Mouse (Mus musculus): ENCODE measurements around the gene Prrt2. TPM values are rescaled to one million over a fixed set of nuclear protein-coding genes. Genes with fewer than 3 reads are reported as not detected.

The Prrt2 gene
- polyA plus RNA-seq, 1 experiment from 2014 or later = 5.4 TPM

DNA sequence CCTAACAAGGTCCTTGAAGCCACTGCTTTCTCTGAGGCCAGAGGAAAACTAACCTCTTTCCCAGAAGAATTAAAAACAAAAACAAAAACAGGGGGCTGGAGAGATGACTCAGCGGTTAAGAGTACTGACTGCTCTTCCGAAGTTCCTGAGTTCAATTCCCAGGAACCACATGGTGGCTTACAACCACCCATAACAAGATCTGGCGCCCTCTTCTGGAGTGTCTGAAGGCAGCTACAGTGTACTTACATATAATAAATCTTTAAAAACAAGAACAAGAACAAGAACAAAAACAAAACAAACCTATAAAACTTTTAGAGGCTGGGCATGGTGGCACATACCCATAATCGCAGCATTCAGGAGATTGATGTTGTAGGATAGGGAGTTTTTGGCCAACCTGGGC, 24.6 kb downstream of the Prrt2 start:
- H3K27ac ChIP-seq (ENCODE audit: low read depth, low read length) = no peak overlapping the region
- H3K36me3 ChIP-seq (ENCODE audit: control insufficient read depth, insufficient read depth, low read length) = no peaks in the 10 kb centered on the region
- no peaks in the 10 kb centered on the region; the same call in 1 of the 2 replicates for H3K27me3 ChIP-seq (replicated peaks; ENCODE audit: control insufficient read depth, insufficient read depth, low read length)
- WGBS = 71% methylated on average over 4 of the region's 4 CpGs
- no peaks in the 10 kb centered on the region for H3K9me3 ChIP-seq (ENCODE audit: control insufficient read depth, low read length)
- no peak overlapping the region for H3K9ac ChIP-seq (ENCODE audit: low read depth, low read length)
- ATAC-seq (replicated peaks; ENCODE audit: low FRiP score) (no peak), DNase-seq (ENCODE audit: low spot score) (no peak)
- no peaks in the 10 kb centered on the region for H3K4me1 ChIP-seq (replicated peaks; ENCODE audit: control insufficient read depth, insufficient read depth, low read length)
- H3K4me2 ChIP-seq = no peak overlapping the region
- H3K4me3 ChIP-seq (ENCODE audit: low read depth, low read length) = no peak overlapping the region

DNA sequence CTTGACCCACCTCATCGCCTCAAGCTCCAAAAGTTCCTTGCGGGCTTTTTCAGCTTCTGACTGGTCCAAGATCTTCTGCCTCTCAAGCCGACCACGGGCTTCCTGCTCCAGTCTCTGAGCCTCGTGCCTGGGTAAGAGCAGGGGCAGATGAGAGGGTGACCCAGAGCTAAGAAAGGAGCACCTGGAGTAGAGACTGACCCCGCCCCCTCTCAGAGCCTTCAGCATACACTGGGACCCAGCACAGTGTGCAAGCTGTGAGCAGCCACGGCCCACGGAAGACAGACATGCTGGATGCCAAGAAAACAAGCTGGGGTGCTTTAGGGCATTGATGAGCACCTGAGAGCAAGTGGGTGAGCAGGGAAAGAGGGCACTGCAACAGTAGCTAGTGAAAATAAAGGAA, 32.2 kb downstream of the Prrt2 start:
- ATAC-seq (replicated peaks; ENCODE audit: low FRiP score) = no peak

DNA sequence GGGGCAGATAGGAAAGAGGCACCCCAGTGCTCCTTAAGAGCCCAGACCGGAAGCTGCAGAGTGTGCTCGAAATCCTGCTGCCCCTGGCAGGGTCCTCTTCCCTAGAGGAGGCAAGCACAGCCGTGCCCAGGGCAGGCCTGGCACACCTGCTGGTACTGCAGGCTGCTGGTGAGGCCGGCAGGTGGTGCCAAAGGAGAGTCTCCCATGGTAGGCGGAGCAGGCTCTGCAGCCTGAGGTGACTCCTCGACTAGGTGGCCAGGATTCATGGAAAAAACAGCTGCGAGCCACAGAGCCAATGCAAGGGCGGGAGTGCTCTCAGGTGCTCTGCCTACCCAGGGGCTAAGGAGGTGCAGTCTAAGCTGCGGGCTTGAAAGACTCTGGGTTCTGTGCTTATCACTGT, 34.7 kb downstream of the Prrt2 start:
- Histone ChIP-seq H3K36me3 (ENCODE audit: control insufficient read depth, insufficient read depth, low read length) (no peaks in the 10 kb centered on the region), H3K9me3 (ENCODE audit: control insufficient read depth, low read length) (no peaks in the 10 kb centered on the region), H3K4me1 (replicated peaks; ENCODE audit: control insufficient read depth, insufficient read depth, low read length) (no peaks in the 10 kb centered on the region), H3K27me3 (replicated peaks; ENCODE audit: control insufficient read depth, insufficient read depth, low read length) (no peaks in the 10 kb centered on the region), H3K27ac (ENCODE audit: low read depth, low read length) (no peak overlapping the region), H3K4me2 (no peak overlapping the region), H3K9ac (ENCODE audit: low read depth, low read length) (no peak overlapping the region), H3K4me3 (ENCODE audit: low read depth, low read length) (no peak overlapping the region)
- ATAC-seq (replicated peaks; ENCODE audit: low FRiP score) (no peak), DNase-seq (ENCODE audit: low spot score) (no peak)
- 50% methylated on average over 9 of the region's 9 CpGs for WGBS

More for the DNA sequence above, 32.2 kb downstream of the Prrt2 start:
- Histone ChIP-seq H3K36me3 (ENCODE audit: control insufficient read depth, insufficient read depth, low read length) (no peaks in the 10 kb centered on the region), H3K4me1 (replicated peaks; ENCODE audit: control insufficient read depth, insufficient read depth, low read length) (no peaks in the 10 kb centered on the region), H3K4me2 (no peak overlapping the region), H3K9me3 (ENCODE audit: control insufficient read depth, low read length) (no peaks in the 10 kb centered on the region), H3K4me3 (ENCODE audit: low read depth, low read length) (no peak overlapping the region), H3K9ac (ENCODE audit: low read depth, low read length) (no peak overlapping the region), H3K27ac (ENCODE audit: low read depth, low read length) (no peak overlapping the region), H3K27me3 (replicated peaks; ENCODE audit: control insufficient read depth, insufficient read depth, low read length) (no peaks in the 10 kb centered on the region; the same call in 1 of the 2 replicates)
- no peak for DNase-seq (ENCODE audit: low spot score)
- 73% methylated on average over 8 of the region's 8 CpGs for WGBS

GRCm38 (mm10) chr7:126984667-126985444, 36.2 kb downstream of the Prrt2 start:
- Histone ChIP-seq H3K27ac (ENCODE audit: low read depth, low read length) (no peak overlapping the region), H3K4me1 (replicated peaks; ENCODE audit: control insufficient read depth, insufficient read depth, low read length) (no peaks in the 10 kb centered on the region), H3K9me3 (ENCODE audit: control insufficient read depth, low read length) (no peaks in the 10 kb centered on the region), H3K27me3 (replicated peaks; ENCODE audit: control insufficient read depth, insufficient read depth, low read length) (no peaks in the 10 kb centered on the region), H3K4me2 (no peak overlapping the region), H3K4me3 (ENCODE audit: low read depth, low read length) (no peak overlapping the region), H3K9ac (ENCODE audit: low read depth, low read length) (no peak overlapping the region), H3K36me3 (ENCODE audit: control insufficient read depth, insufficient read depth, low read length) (peaks cover 3% of the 10 kb centered on the region)
- ATAC-seq (replicated peaks; ENCODE audit: low FRiP score) (no peak), DNase-seq (ENCODE audit: low spot score) (no peak)
- WGBS = 55% methylated on average over 10 of the region's 10 CpGs

- H3K27ac ChIP-seq (ENCODE audit: low read depth, low read length) = no peak overlapping the region
- H3K9ac ChIP-seq (ENCODE audit: low read depth, low read length) = no peak overlapping the region
- DNase-seq (ENCODE audit: low spot score) (no peak), ATAC-seq (replicated peaks; ENCODE audit: low FRiP score) (no peak)
- no peaks in the 10 kb centered on the region for H3K27me3 ChIP-seq (replicated peaks; ENCODE audit: control insufficient read depth, insufficient read depth, low read length)
- H3K36me3 ChIP-seq (ENCODE audit: control insufficient read depth, insufficient read depth, low read length) = peaks cover 17% of the 10 kb centered on the region
- H3K4me1 ChIP-seq (replicated peaks; ENCODE audit: control insufficient read depth, insufficient read depth, low read length) = 0 out of 2 replicates have a peak, but pooled peaks cover 2% of the 10 kb centered on the region
- no peaks in the 10 kb centered on the region for H3K9me3 ChIP-seq (ENCODE audit: control insufficient read depth, low read length)
- no peak overlapping the region for H3K4me3 ChIP-seq (ENCODE audit: low read depth, low read length)
- no peak overlapping the region for H3K4me2 ChIP-seq
- WGBS = 82% methylated on average over 7 of the region's 7 CpGs
These were observed 37.9 kb downstream of the Prrt2 start for GRCm38 (mm10) chr7:126983113-126983512.

- Histone ChIP-seq H3K4me3 (ENCODE audit: low read depth, low read length) (no peak overlapping the region), H3K36me3 (ENCODE audit: control insufficient read depth, insufficient read depth, low read length) (peaks cover 20% of the 10 kb centered on the region), H3K4me2 (no peak overlapping the region), H3K27me3 (replicated peaks; ENCODE audit: control insufficient read depth, insufficient read depth, low read length) (no peaks in the 10 kb centered on the region), H3K27ac (ENCODE audit: low read depth, low read length) (no peak overlapping the region), H3K4me1 (replicated peaks; ENCODE audit: control insufficient read depth, insufficient read depth, low read length) (peaks cover 11% of the 10 kb centered on the region; the same call in 1 of the 2 replicates), H3K9ac (ENCODE audit: low read depth, low read length) (no peak overlapping the region), H3K9me3 (ENCODE audit: control insufficient read depth, low read length) (no peaks in the 10 kb centered on the region)
- DNase-seq (ENCODE audit: low spot score) (no peak), ATAC-seq (replicated peaks; ENCODE audit: low FRiP score) (no peak)
- 57% methylated on average over 4 of the region's 4 CpGs for WGBS
These were observed 39.0 kb downstream of the Prrt2 start for GRCm38 (mm10) chr7:126982054-126982453.

GRCm38 (mm10) chr7:126981601-126982000, 39.4 kb downstream of the Prrt2 start:
- H3K27me3 ChIP-seq (replicated peaks; ENCODE audit: control insufficient read depth, insufficient read depth, low read length) = no peaks in the 10 kb centered on the region
- no peak overlapping the region for H3K4me3 ChIP-seq (ENCODE audit: low read depth, low read length)
- 78% methylated on average over 2 of the region's 2 CpGs for WGBS
- no peak overlapping the region for H3K4me2 ChIP-seq
- DNase-seq (ENCODE audit: low spot score) = no peak
- peaks cover 13% of the 10 kb centered on the region; the same call in 1 of the 2 replicates for H3K4me1 ChIP-seq (replicated peaks; ENCODE audit: control insufficient read depth, insufficient read depth, low read length)
- no peak overlapping the region for H3K9ac ChIP-seq (ENCODE audit: low read depth, low read length)
- peaks cover 20% of the 10 kb centered on the region for H3K36me3 ChIP-seq (ENCODE audit: control insufficient read depth, insufficient read depth, low read length)
- H3K27ac ChIP-seq (ENCODE audit: low read depth, low read length) = no peak overlapping the region
- ATAC-seq (replicated peaks; ENCODE audit: low FRiP score) = no peak
- H3K9me3 ChIP-seq (ENCODE audit: control insufficient read depth, low read length) = no peaks in the 10 kb centered on the region

DNA sequence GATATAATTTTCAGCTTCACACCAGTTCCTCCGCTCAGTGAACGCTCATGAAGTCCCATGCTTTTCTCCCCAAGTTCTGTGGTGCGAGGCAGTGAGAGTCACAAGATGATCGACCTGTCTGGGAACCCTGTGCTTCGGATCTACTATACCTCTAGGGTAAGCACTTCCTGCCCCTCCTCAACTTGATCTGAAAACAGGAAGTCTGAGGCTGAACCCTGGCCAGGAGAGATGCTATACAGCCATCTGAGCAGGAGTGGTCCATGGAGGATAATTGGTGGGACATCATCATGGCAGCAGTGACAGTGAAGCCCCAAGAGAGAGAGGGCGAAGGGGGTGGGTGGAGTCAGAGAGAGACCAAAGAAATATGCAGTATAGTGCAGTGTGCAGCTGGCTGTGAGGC, 42.2 kb downstream of the Prrt2 start:
- H3K4me1 ChIP-seq (replicated peaks; ENCODE audit: control insufficient read depth, insufficient read depth, low read length) = peaks cover 13% of the 10 kb centered on the region; the same call in 1 of the 2 replicates
- DNase-seq (ENCODE audit: low spot score) (no peak), ATAC-seq (replicated peaks; ENCODE audit: low FRiP score) (no peak)
- no peak overlapping the region for H3K4me3 ChIP-seq (ENCODE audit: low read depth, low read length)
- H3K27ac ChIP-seq (ENCODE audit: low read depth, low read length) = no peak overlapping the region
- H3K27me3 ChIP-seq (replicated peaks; ENCODE audit: control insufficient read depth, insufficient read depth, low read length) = no peaks in the 10 kb centered on the region
- no peak overlapping the region for H3K9ac ChIP-seq (ENCODE audit: low read depth, low read length)
- peaks cover 20% of the 10 kb centered on the region for H3K36me3 ChIP-seq (ENCODE audit: control insufficient read depth, insufficient read depth, low read length)
- no peaks in the 10 kb centered on the region for H3K9me3 ChIP-seq (ENCODE audit: control insufficient read depth, low read length)
- H3K4me2 ChIP-seq = no peak overlapping the region
- WGBS = 81% methylated on average over 6 of the region's 6 CpGs

Measured in liver, embryonic 11.5 days (tissue).